Mouse (Mus musculus) right cerebral cortex, postnatal 25 days (tissue): Measurements from ENCODE around the gene A730071L15Rik.

Experiments
- DNase-seq: peaks from one replicate; pipeline ENCODE4 v3.0.0; 2022

A730071L15Rik gene

GRCm38 (mm10) chr11:6199410-6200086 is at the start of gene A730071L15Rik:
Gene A730071L15Rik, plus strand, starts transcription at chr11:6200029.
- DNase-seq, result no peak

GRCm38 (mm10) chr11:6152864-6153263 is 47.0 kb upstream of the A730071L15Rik start:
- DNase-seq, result no peak

GRCm38 (mm10) chr11:6154211-6154701 is 45.6 kb upstream of the A730071L15Rik start:
- peak; percentile 52 for DNase-seq

- DNase-seq, result no peak
These were observed 43.2 kb upstream of the A730071L15Rik start for GRCm38 (mm10) chr11:6156651-6157050.

GRCm38 (mm10) chr11:6157119-6157518 is 42.7 kb upstream of the A730071L15Rik start:
- no peak for DNase-seq

- DNase-seq, result no peak
These were observed 41.3 kb upstream of the A730071L15Rik start for GRCm38 (mm10) chr11:6158515-6158914.

- no peak for DNase-seq
These were observed 40.0 kb upstream of the A730071L15Rik start for GRCm38 (mm10) chr11:6159704-6160275.

GRCm38 (mm10) chr11:6160663-6161271 is 39.1 kb upstream of the A730071L15Rik start:
- DNase-seq, result no peak

GRCm38 (mm10) chr11:6161549-6161948 is 38.3 kb upstream of the A730071L15Rik start:
- no peak for DNase-seq

GRCm38 (mm10) chr11:6163062-6163461 is 36.8 kb upstream of the A730071L15Rik start:
- no peak for DNase-seq

GRCm38 (mm10) chr11:6163706-6164105 is 36.1 kb upstream of the A730071L15Rik start:
- no peak for DNase-seq

GRCm38 (mm10) chr11:6164781-6165180 is 35.0 kb upstream of the A730071L15Rik start:
- DNase-seq, result no peak

GRCm38 (mm10) chr11:6165391-6166081 is 34.3 kb upstream of the A730071L15Rik start:
- DNase-seq, result no peak

GRCm38 (mm10) chr11:6166351-6166750 is 33.5 kb upstream of the A730071L15Rik start:
- no peak for DNase-seq

- DNase-seq, result no peak
These were observed 30.7 kb upstream of the A730071L15Rik start for GRCm38 (mm10) chr11:6169041-6169663.

- no peak for DNase-seq
These were observed 25.1 kb upstream of the A730071L15Rik start for GRCm38 (mm10) chr11:6174719-6175118.

- no peak for DNase-seq
These were observed 24.3 kb upstream of the A730071L15Rik start for GRCm38 (mm10) chr11:6175506-6175905.

GRCm38 (mm10) chr11:6177781-6178420 is 21.9 kb upstream of the A730071L15Rik start:
- no peak for DNase-seq

GRCm38 (mm10) chr11:6178673-6179166 is 21.1 kb upstream of the A730071L15Rik start:
- no peak for DNase-seq

- no peak for DNase-seq
These were observed 20.6 kb upstream of the A730071L15Rik start for GRCm38 (mm10) chr11:6179194-6179593.

- no peak for DNase-seq
These were observed 18.9 kb upstream of the A730071L15Rik start for GRCm38 (mm10) chr11:6180811-6181399.

GRCm38 (mm10) chr11:6183246-6183645 is 16.6 kb upstream of the A730071L15Rik start:
- DNase-seq, result no peak
